Mouse (Mus musculus) cerebellum, postnatal 10 days (tissue): ENCODE data around the gene Nrxn2.

Experiments
- DNase-seq, 2 experiments: peaks; one replicate each; pipeline ENCODE4 v3.0.0; 2021; ENCODE audit warnings: mixed read lengths in 2 of 2

The Nrxn2 gene

DNA sequence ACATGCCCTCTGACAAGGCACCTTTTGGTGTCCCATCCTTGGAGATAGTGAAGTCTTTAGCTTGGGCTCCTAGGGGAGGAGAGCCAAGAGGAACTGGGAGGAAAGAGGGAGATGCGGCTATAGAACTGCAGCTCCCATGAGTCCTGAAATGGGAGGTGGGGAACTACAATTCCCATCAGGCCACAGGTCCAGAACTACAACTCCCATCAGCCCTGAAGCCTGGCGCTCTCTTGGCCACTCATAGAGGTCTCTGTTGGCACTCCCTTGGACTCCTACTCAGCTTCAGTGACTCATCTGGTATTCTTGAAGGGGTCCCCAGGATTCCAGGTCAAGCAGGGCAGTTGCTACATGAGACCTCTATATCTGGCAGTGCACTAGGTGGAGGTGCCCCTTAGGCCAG, 101.0 kb downstream of the Nrxn2 start:
- peak; percentile 48 to 65 for DNase-seq

DNA sequence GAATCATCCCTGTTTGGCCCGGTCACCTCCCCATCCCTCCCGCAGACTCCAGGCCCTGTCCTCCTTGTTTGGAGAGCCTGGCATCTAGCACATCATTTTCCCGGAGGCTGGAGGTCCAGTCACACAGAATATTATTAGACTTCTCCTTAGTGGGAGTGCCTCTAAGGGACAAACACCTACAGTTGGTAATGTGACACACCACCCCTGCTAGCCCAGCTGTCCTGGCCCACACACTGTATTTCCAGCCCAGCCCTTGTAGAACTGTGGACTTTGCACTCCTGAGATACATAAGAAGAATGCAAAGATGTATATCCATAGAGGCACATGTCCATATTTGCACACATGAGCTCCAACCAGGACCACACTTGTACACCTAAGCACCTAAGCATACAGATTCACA, 103.1 kb downstream of the Nrxn2 start:
- DNase-seq = no peak

DNA sequence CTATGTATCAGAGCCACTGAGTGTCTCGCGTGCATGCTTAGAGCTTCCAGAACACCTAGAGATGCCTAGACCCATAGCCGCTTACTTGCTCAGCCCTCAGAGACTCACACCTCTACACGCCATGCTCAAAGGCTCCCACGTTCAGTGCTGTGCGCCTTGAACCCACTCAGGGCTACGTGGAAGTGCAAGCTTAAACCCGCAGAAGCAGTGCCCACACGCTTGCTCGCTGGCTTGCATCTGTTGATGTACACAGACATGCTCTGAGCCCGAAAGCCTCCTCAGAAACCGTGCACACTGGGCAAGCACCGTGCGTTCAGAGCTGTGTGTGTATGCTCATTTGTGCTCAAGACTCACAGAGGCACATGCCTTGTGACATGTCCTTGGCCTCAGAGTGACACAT, 103.8 kb downstream of the Nrxn2 start:
- DNase-seq = no peak

DNA sequence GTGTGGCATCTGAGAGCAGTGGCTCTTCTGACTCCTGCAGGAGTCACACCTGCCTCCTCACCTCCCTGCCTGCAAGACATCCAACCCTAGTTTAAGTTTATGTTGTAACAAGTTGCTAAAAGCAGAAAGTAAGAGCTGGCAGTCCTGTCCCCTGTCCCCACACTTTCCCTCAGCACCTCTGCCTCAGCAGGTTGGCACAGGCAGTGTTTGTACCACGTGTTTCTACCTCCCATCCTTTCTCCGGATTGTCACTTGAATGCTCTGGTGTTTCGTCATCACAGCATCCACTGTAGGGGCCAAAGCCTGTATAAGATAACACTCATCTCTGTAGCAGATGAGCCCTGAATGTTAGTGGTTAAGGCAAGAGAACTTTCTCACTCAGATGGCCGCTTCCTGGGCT, 106.5 kb downstream of the Nrxn2 start:
- no peak for DNase-seq

DNA sequence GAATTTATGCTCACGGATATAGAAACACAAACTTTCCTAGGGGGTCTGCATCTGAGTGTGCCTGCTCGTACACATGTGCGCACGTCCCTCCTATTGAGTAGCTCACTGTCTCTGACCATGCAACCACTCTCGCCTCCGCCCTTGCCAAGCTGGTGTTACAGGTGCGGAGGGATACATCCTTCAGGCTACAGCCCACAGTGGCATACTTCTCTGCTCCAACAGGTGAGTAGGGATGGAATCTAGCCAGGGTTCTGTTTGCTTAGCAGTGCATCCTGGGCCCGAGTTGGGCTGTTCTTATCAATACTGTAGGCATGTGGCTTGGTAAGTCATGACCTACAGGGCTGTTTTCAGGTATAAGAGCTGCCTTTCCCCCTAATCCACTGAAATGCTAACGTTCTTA, 107.5 kb downstream of the Nrxn2 start:
- DNase-seq = no peak

DNA sequence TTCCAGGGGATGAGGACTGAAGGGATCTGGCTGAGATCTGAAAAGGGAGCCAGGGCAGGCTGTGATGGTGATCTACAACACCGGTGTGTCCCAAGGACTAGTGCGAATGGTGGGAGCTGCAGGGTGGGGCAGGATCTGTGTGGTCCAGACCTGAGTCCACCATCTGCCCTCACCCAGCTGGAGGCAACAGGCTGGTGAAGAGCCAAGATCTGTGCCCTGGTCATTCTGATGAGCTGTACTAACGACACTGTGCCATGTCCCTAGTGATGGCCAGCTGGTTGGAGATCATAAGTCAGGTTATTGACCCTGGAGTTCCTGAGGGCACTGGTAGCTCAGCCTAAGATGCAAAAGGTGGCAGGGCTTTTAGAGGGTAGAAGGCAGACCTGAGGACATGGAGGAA, 108.9 kb downstream of the Nrxn2 start:
- DNase-seq = peak; percentile 92 to 94

DNA sequence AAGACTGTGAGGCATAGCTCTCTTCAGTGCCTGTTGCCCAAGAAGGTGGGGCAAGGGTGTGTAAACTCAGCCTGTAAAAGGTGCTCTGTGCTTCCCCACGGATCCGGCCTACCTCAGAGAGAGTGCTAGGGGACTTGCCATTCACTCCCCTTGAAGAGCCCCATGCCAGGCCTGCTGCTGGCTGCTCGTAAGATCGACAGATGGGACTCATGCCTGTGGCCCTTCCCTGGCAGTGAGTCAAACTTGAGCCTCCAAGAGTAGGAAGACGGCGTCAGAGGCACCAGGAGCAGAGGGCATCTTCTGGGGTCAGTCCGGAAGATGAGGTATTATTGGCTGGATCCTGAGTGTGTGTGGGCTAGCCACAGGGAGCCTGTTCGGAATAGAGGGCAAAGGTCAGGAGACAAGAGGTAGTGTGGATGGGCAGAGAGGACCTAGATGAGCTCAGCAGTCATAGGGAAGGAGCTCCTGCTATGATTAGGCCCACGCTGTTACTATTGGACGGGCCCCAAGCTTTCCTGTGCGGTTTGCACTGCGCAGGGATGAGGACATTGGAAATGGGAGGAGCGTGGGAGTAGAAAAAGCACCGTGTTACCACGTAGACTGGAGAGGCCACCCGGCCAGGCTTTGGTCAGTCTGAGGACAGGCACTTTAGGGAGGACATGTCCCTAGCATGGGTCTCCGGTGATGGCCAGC, 109.5 kb downstream of the Nrxn2 start:
- peak; percentile 97 for DNase-seq

DNA sequence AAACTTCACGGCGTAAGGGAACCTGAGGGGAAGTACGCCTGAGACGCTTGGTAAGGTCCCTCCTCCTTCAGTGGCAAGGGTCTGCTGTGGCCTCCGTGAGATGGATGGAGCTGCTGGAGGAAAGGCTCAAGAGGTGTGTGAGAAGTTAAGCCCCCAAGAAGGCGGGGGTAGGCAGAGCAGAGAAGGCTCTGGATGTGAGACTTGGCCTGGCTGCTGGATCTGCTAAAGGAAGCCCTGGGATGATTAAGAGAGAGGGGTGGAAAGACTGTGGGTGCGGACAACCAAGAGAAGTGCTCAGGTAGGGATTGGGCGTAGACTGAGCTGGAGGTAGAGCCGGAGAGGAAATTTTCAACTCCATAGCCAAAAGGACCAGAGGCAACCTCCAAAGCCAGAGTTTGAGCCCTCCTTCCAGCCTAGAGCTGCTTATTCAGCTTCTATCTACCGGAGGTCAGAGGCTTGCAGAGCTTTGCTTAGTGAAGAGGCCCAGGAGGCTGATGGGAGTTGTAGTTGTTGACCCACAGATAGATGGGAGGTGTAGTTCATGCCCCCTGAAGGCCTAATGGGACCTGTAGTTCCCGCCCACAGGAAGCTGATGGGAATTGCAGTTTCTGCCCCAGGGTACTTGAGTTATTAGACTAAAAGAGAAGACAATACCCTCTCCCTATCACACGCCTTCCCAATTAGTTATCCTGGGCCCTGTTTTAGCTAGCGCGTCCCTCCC, 110.9 kb downstream of the Nrxn2 start:
- DNase-seq = peak; percentile 52

DNA sequence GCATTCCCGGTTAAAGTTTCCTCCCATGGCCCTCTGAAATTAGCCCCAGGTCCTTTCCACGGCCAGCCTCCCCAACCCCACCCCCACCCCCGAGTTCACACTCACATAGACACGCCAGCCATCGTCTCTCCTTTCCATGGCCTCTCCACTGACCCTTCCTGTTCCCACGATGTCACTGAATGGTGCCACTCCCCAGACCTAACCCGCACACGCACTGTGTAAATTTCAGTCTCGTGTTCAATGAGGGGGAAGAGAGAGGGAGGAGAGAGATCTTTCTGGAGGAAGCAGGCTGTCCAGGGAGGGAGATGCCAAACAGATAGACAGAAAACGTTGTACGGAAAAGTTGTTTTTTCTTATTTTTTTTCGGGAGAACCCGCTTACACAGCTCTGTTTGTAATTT, 111.8 kb downstream of the Nrxn2 start:
- no peak for DNase-seq

DNA sequence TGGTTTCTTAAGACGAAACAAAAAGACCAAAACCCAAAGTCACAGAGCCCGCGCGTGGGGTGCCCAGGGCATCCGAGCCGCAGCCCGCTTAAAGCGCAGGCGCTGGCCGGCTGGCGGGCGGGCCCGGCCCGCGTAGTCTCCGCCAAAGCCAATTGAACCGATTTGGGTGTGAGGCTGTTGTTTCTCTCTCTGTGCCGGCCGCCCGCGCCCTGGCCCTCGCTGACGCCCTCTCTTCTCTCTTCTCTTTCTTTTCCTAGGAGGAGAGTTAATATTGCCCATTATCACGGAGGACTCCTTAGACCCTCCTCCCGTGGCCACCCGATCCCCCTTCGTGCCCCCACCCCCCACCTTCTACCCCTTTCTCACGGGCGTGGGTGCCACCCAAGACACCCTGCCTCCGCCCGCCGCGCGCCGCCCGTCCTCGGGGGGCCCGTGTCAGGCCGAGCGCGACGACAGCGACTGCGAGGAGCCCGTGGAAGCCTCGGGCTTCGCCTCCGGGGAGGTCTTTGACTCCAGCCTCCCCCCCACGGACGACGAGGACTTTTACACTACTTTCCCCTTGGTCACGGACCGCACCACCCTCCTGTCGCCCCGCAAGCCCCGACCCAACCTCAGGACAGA, 112.6 kb downstream of the Nrxn2 start:
- peak; percentile 74 to 79 for DNase-seq

DNA sequence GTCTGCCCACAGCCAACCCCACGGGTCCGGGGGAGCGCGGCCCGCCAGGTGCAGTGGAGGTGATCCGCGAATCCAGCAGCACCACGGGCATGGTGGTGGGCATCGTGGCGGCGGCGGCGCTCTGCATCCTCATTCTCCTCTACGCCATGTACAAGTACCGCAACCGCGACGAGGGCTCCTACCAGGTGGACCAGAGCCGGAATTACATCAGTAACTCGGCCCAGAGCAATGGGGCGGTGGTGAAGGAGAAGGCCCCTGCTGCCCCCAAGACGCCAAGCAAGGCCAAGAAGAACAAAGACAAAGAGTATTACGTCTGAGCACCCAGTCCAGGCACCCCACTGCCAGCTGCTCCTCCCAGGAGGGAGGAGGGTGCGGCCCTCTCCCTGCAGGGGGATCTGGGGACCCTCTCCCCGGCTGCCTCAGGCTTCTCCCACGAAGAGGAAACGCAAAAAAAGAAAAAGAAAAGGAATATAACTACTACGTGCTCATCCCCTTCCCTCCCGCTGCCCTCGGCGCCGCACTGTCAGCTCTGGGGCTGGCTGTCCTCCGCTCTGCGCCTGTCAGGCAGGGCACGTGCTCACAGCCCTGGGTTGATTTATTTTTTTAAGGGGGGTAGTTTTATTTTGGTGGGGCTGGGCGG, 113.4 kb downstream of the Nrxn2 start:
- peak; percentile 57 to 65 for DNase-seq

DNA sequence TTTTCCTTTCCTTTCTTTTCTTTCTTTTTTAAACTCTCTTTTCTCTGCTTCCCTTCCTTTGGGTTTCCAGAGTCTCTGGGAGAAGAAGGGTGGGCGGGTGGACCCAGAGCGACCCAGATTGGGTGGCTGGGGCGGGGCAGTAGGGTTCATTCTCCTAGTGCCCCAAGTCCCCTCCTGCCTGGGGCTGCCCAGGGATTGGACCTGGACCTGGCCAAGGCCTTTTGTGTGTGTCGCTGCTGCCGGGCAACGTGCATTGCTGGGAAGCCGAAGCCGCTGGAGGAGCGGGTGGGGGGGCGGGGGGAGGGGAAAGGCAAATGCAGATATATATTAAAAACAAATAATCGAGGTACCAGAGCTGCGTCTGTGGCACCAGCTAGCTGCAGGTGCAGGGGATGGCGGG, 114.1 kb downstream of the Nrxn2 start:
- DNase-seq = peak in 1 of 2 experiments; percentile 44

DNA sequence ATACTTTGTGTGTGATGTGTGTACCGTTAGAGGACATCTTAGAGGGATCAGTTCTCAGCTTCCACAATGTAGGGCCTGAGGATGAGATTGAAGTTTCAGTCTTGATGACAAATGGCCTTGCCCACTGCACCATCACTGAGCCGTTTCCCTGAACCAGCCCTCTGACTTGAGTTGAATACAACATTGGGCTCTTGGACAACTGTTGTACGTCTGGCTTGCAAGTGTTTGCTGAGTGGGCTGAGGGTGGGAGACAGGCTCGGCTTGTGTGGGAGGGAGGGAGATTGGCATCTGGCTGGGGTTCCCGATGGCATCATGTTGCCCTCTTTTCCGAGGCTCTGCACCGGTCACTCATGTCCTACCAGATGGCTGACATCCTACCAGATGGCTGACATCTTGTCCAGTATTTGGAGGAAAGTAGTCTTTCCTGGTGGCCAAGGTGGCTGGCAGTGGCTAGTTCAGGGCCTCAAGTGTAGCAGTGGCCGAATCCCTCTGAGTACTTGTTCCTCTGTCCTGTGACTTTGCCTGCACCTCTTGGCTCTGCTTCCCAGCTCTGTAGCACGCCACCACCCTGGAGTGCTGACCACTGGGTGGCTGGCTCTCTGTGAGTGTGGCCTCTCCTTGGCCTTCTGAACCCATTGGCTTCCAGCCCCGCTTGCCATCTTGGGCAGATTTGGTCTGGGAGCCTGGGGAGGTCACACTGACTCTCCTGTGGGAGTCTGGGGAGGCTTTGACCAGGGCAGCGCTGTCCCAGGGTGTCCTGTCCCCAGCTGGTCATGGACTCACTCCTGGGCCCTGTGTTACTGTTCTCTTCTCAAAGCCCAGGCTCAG, 115.0 kb downstream of the Nrxn2 start:
- peak; percentile 77 to 78 for DNase-seq

DNA sequence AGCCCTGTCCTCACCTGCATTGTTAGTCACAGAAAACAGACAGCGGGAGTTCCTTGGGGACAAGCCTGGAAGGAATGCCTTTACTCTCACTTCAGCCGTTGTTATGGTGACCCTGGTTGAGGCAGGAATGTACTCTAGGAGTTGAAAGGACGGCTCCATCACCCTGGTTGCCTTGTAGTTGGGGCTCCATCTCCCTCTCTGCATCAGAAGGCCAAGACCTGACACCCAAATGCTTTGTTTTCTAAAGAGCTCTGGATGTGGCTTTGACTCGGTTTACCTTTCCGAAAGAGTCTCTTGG, 115.5 kb downstream of the Nrxn2 start:
- DNase-seq = no peak

DNA sequence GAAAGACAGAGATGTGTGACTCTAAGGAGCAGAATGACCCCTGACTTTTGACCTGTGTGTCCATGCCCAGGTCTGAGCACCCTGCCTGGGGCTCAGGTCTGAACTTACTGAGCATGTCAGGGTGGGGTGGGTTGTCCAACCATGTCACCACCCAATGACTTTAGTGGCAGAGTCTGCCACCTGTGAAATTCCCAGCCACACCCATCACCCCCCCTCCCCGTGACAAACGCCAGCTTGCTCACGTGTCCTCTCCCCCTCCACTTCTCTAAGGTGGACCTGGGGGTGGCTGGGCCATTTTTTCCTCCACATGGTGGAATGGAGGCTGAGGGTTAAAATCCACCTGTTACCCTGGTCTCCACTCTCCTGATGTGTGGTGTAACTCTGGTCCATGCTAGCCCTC, 117.7 kb downstream of the Nrxn2 start:
- DNase-seq = no peak

DNA sequence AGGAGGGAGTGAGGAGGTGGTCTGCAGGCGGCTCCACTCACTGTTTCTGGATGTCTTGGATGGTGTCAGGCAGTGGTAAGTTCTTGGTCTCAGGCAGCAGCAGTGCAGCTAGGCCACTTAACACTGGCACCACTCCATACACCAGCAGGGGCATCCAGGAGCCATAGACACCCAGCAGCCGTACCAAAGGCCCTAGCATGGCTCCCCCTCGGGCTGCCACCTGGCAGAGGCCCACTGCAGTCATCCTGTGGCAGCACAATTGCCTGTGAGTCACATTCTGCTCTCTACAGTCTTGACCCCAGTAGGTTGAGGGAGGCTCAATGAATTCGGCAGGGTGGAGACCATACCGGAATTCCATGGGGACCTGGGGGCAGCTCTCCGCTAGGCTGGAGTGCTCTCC, 118.2 kb downstream of the Nrxn2 start:
- peak; percentile 67 to 74 for DNase-seq

DNA sequence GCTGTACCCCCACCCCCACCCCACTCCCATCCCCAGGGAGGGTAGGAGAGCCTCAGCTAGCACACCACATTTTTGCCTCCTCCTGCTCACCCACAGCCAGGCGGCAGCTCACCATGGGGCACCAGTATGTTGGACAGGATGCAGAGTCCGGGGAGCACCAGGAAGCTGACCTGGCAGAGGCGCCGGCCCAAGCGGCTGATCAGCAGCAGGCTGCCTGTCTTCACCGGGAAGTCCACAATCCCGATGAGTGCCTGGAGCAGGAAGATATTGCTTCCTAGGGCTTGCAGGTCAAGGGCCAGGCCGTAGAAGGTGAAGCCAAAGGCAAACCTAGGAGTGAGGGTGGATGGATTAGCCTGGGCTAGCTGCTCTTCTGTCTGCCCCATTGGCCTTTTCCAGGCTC, 119.0 kb downstream of the Nrxn2 start:
- DNase-seq = peak in 1 of 2 experiments; percentile 52

DNA sequence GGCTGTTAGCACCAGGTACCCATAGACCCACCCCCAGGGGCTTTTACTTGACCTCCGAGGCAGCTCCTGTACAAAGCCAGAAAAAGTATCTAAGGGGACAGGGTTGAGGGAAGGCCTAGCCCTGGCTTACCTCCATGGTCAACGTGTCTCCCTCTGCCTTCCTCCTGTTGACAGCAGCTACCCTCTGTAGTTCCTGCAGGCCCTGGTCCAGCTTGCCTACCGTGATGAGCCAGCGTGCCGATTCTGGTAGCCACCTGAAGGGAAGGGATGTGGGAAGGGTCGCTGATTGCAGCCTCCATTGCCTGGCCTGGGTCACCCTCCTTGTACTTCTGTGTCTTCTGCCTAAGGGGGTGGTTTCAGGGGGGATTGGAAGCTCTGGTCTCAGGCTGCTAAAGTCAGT, 120.0 kb downstream of the Nrxn2 start:
- peak in 1 of 2 experiments; percentile 24 for DNase-seq

DNA sequence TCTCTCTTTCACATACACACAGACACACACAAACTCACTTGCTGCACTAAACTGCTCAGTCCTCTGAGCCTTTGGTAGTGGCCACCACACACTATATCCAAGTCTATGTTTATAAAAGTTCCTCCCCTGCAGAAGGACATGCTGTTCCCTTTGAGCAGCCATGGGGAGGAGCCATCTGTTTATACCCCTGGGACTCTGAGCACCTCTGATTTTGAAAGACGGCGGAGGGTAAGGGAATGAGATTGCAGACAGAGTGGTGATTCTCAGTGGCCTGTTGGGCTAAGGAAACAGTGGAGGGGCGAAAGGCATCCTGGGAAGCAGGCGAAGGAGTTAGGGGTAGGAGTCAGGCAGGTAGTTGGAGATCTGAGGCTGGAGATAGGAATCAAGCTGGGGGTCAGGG, 121.1 kb downstream of the Nrxn2 start:
- DNase-seq = no peak

DNA sequence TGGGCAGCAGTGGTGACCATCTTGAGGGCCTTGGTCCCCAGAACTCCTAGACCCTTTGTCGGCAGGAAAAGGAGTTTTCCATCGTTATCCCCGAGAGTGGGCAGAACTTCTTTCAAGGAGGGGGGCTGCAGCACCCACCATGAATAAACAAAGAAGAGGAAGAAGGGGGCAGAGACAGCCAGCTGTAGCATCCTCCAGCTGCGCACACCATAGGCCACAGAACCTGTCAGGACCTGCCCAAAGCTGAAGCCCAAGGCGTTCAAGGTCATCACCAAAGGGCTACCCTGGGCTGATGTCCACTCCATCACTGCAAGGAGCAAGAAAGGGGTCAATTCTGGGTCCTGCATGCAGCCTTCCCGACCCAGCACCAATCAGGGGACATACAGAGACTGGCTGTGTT, 121.7 kb downstream of the Nrxn2 start:
- DNase-seq = no peak

DNA sequence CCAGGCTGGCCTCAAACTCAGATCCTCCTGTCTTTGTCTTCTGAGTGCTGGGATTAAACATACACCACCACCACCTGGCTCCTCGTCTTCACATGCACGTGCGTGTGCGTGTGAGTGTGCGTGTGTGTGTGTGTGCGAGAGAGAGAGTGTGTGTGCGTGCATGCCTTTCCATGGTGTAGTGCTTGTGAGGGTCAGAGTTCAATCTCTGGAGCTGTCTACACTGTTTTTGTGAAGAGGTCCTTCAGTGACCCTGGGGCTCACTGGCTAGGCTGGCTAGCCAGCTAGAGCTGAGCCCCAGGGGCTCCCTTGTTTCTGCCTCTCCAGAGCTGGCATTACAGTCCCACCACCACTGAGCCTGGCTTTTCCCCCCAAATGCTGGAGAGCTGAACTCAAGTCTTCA, 123.0 kb downstream of the Nrxn2 start:
- DNase-seq = no peak

DNA sequence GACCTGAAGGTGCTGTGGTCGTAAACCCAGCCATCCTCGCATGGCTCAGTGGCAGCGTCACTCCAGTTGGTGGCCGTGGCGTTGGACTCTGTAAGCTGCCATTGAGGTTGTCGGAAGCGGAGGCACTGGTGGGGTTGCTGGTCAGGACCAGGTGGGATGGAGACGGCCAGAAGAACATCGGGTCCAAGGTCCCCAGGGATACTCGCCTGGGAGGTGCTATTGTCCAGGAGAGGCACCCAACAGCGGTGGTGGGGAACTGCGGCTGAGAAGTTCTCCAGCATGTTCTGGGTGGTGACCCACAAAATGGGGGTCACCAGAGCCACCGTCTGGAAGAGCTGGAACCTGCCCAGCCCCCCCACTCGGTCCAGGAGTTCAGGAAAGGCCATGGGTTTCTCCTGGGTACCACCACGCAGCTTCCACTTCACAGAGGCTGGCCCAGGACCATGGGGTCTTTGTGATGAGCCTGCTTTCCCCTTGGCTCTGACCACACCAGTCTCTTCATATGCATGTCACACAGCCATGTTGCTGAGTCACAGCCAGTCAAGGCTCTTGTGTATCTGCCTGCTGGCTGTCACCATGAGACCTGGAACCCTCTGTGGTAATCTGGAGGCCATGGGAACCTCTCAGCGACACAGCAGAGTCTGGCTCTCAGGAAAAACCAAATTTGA, 124.0 kb downstream of the Nrxn2 start, which contains the start of gene Slc22a12:
Gene Slc22a12 (minus strand): TSS at position 666 of the 668 bp plus-strand sequence.
- peak in 1 of 2 experiments; percentile 41 for DNase-seq
